Mouse (Mus musculus) layer of hippocampus, adult 2 months (tissue): ENCODE measurements around the gene Pcgf1. TPM values are rescaled to one million over a fixed set of nuclear protein-coding genes. Genes with fewer than 3 reads are reported as not detected.
A peak's percentile ranks its signal among the peaks of the same experiment; 100 is the strongest.

Source experiments
- DNase-seq, 2 experiments: peaks; one replicate each; pipeline ENCODE4 v3.0.0; 2022; ENCODE audit warnings: low spot score in 2 of 2
- H3K27ac ChIP-seq: fragments of 200-600 bp; 2 replicates; pipeline ENCODE4 v1.8.1; 2022
- H3K4me3 ChIP-seq: fragments of 200-600 bp; 2 replicates; pipeline ENCODE4 v1.8.1; 2022; ENCODE audit warnings: mild to moderate bottlenecking
- CTCF ChIP-seq: fragments of 200-600 bp; conservative IDR thresholded peaks from 2 replicates; pipeline ENCODE4 v1.8.1; 2022; ENCODE audit warnings: antibody characterized with exemption, mild to moderate bottlenecking, moderate library complexity
- total RNA-seq, 2 experiments: library from RNA; stranded (reverse); gene quantifications; 2 replicates each; pipeline ENCODE4 v1.2.3; 2021

Pcgf1 gene
- total RNA-seq, 2 experiments from 2014 or later: 36.3 to 37.5 TPM

DNA sequence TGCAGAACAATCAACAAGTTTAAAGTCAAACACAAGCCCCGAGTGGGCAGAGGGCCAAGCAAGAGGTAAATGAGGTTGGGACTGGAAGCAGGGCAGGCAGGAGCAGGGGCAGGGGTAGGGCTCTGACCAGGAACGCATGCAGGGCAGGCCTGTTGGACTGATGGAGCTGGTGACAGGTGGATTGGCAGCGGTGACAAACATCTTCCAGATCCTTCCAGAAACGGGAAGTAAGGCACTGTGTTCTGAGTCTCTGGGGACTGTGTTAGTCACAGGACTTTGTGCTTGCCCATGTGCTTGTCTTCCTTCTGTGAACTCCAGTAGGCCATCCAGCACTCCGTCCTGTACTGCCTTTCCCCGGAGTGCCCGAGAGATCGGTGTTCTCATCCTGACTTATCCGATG lies 32.9 kb upstream of the Pcgf1 start:
- TF ChIP-seq CTCF: no peak
- Histone ChIP-seq H3K27ac (no peak overlapping the region), H3K4me3 (no peak overlapping the region)
- DNase-seq: no peak

DNA sequence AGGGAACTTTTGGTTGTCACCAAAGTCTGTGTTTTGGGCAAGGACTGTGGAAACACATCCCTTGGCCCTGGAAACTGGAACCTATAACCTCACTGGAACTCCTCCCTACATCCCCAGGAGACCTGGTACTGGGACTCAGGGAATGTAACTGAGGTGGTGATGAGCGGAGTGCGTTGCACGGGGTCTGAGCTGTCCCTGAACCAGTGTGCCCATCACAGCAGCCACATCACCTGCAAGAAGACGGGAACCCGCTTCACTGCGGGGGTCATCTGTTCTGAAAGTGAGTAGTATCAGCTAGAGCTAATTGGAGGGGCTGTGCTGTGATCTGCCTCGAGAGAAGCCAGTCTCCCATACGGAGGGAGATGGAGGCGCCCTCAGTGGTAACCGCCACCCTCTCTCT lies 28.3 kb upstream of the Pcgf1 start:
- H3K4me3 ChIP-seq: no peak overlapping the region
- no peak for DNase-seq
- H3K27ac ChIP-seq: no peak overlapping the region
- TF ChIP-seq CTCF: no peak

- TF ChIP-seq CTCF: no peak
- Histone ChIP-seq H3K27ac (peak overlapping the region; percentile 95), H3K4me3 (peak overlapping the region; percentile 91)
- DNase-seq: no peak
These were observed 24.3 kb upstream of the Pcgf1 start for GRCm38 (mm10) chr6:83053136-83053960.

GRCm38 (mm10) chr6:83054074-83054851 lies 23.4 kb upstream of the Pcgf1 start, which contains the start of gene Aup1:
Gene Aup1, plus strand, starts transcription at chr6:83054521.
- H3K4me3 ChIP-seq: peak within 1 kb of the TSS; percentile 91
- peak within 1 kb of the TSS; percentile 95 for H3K27ac ChIP-seq
- no peak for TF ChIP-seq CTCF
- DNase-seq: peak; percentile 98

- peak; percentile 70 for TF ChIP-seq CTCF
- Histone ChIP-seq H3K4me3 (peak within 1 kb of the TSS; percentile 91), H3K27ac (peak within 1 kb of the TSS; percentile 95)
- DNase-seq: peak in 1 of 2 experiments; percentile 48
These were observed 22.7 kb upstream of the Pcgf1 start, which contains the start of gene Htra2 for GRCm38 (mm10) chr6:83054871-83055431. Gene Htra2, minus strand, starts transcription at chr6:83055273.

GRCm38 (mm10) chr6:83057790-83058189 lies 19.9 kb upstream of the Pcgf1 start, which contains the start of gene Dqx1:
Gene Dqx1, plus strand, starts transcription at chr6:83057844.
- no peak for DNase-seq
- TF ChIP-seq CTCF: no peak
- no peak within 1 kb of the TSS for H3K4me3 ChIP-seq
- H3K27ac ChIP-seq: no peak within 1 kb of the TSS

- TF ChIP-seq CTCF: no peak
- DNase-seq: no peak
- no peak overlapping the region for H3K4me3 ChIP-seq
- no peak overlapping the region for H3K27ac ChIP-seq
These were observed 18.9 kb upstream of the Pcgf1 start for GRCm38 (mm10) chr6:83058725-83059124.

DNA sequence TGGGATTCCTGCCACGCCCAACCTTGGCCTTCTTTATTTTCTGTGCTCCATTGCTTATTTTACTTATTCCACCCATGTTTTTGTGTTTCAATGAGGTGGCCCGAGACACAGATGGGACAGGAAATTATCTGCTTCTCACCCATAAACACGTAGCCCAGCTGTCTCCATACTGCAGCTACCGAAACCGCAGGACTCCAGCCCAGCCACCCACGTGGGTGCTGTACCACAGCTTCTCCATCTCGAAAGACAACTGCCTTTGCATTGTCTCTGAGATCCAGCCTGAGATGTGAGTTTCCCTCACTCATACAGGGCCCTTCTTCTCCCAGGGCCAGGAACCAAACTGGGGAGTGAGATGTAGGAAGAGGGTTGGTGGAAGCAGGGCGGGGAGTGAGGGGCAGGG lies 11.7 kb upstream of the Pcgf1 start:
- no peak for TF ChIP-seq CTCF
- DNase-seq: no peak
- H3K27ac ChIP-seq: no peak overlapping the region
- no peak overlapping the region for H3K4me3 ChIP-seq

- DNase-seq: no peak
- no peak overlapping the region for H3K27ac ChIP-seq
- TF ChIP-seq CTCF: no peak
- H3K4me3 ChIP-seq: no peak overlapping the region
These were observed 11.2 kb upstream of the Pcgf1 start for GRCm38 (mm10) chr6:83066441-83066840.

- H3K27ac ChIP-seq: no peak overlapping the region
- no peak for DNase-seq
- no peak overlapping the region for H3K4me3 ChIP-seq
- no peak for TF ChIP-seq CTCF
These were observed 9.4 kb upstream of the Pcgf1 start for GRCm38 (mm10) chr6:83068221-83068620.

DNA sequence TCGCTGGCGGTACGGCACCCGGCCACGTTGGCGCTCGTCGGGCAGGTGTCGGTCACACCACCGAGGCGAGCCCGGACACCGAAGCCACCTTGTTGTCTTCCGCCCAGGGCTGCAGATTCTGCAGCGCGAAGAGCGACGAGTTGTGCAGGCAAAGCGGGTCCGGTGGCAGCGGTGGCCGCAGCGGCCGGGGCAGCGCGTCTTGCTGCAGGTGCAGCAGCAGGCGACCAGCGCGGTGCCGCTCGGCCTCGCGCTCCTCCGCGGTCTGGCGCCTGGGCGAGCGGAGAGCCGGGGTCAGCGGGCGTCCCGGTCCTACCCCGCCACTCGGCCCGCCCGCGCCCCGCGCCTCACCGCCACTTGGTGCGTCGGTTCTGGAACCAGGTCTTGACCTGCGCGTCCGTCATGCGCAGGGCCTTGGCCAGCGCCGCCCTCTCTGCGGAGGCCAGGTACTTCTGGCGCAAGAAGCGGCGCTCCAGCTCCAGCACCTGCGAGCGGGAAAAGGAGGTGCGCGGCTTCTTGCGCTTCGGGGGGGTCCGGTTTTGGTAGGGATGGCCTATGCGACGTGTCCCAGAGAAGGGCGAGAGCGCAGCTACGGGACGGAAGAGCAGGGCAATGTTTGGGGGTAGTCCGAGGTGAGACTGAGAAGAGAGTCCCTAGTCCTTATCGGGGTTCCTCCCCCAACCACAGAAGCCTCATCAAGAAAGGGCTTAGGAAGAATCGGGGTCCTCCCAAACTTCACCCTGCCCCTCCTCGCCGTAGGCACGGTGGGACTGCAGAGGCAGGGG lies 8.8 kb upstream of the Pcgf1 start:
- Histone ChIP-seq H3K27ac (no peak overlapping the region), H3K4me3 (no peak overlapping the region)
- no peak for DNase-seq
- no peak for TF ChIP-seq CTCF

DNA sequence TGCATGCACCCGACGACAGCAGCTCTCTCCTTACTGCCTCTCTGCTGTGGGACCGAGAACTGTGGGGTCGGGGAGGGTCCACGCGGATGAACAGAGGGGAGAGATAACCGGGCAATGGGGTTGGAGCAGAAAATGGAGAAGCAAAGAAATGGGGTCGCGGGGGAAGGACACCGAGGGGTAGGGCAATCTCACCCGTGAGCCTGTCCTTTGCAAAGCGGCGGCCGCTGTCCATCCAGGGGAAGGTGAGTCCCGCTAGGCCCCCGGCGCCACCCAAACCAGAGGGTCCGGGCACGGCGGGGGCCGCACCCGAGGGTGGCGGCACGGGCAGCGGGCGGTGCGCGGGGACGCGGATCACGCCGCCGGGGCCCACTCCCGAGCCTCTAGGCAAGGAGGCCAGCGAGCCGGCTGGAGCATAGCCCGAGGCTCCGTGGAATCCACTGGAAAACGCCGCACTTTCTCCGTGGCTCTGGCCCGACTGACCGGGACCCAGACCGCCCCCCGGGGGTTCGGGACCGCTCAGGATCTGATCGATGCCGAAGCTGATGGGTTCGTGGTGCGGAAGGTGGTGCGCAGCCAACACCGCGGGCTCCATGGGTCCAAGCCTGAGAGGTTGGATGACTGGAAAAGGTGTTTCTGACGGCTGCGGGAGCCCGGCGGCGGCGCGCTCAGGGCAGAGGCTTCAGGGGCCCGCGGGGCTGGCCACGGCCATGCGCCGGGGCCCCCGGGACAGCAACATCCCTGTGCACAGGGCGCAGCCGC lies 8.0 kb upstream of the Pcgf1 start:
- Histone ChIP-seq H3K27ac (no peak overlapping the region), H3K4me3 (no peak overlapping the region)
- DNase-seq: no peak
- no peak for TF ChIP-seq CTCF

DNA sequence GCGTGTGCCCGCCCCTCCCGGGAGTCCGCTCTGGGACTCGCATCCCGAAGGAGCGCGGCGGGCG lies 7.6 kb upstream of the Pcgf1 start, which contains the start of gene Tlx2:
TSS of gene Tlx2 (minus strand) at position 47 of the 64 bp plus-strand sequence.
- Histone ChIP-seq H3K27ac (no peak within 1 kb of the TSS), H3K4me3 (no peak within 1 kb of the TSS)
- DNase-seq: no peak
- no peak for TF ChIP-seq CTCF
